Mouse (Mus musculus) left cerebral cortex, adult 11 months (tissue): ENCODE measurements around the gene Zfp687.

Experiments
- DNase-seq: peaks from one replicate; pipeline ENCODE4 v3.0.0; 2022; ENCODE audit warnings: low spot score

Zfp687 gene

DNA sequence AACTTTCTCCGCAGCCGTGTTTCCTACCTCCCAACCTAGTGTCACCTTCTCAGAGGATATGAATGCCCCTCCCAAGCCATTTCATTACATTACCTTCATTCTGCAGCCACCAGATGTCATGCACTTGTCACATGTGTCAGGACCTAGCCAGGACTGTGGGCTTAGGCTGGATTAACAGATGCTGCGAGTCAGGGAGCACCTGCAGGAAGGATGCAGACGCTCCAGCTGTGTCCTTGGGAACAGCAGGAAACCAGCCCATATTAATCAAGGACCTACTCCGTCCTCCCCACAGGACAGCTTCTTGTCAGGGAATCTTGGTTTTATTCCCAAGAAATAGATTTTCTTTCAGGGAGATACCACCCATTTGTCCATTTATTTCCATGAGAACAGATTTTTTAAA is 54.9 kb downstream of the Zfp687 start:
- DNase-seq, result no peak

- no peak for DNase-seq
Observed at GRCm38 (mm10) chr3:94959871-94960270, 55.4 kb downstream of the Zfp687 start.

GRCm38 (mm10) chr3:94958295-94958694 is 57.0 kb downstream of the Zfp687 start:
- no peak for DNase-seq
